Comparison of ENCODE assay signal across 11 mouse cellular contexts in the genomic region with DNA sequence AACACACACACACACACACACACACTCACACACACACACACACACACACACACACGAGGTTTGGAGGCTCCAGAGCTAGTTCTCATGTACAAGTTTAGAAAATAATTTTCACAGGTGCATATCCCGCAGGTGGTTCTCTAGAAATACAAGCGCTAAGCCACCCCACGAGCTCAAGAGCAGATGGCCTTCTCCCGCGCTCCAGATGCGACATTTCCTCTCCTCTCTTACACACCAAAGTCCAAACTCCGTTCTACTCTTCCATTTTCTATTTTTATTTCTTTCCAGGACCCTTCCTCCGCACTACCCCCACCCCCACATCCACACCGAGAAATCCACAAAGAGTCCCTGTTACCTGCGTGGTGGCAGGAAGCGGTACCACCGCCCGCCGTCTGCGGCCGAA. TPM values are rescaled to one million over a fixed set of nuclear protein-coding genes. Genes with fewer than 3 reads are reported as not detected.
DNase-seq lines count a peak whose midpoint lies in the region; ATAC-seq and TF ChIP-seq lines count a peak whose summit lies in the region.
"Had no signal": no experiment of that assay in that cellular context is flagged by ENCODE, and none has a peak within 500 bp of the region (broad histone marks: within the 10 kb centered on the region; RNA-seq: fewer than 3 reads in every experiment).

No protein-coding gene starts in this region.

- H3K27ac ChIP-seq in heart, embryonic 11.5 days (ENCODE audit: low read depth, low read length) = no peak overlapping the region
- H3K27ac ChIP-seq in lung, embryonic 16.5 days (ENCODE audit: low read length) = no peak overlapping the region
- no peak overlapping the region for H3K27ac ChIP-seq in lung, postnatal 0 days (ENCODE audit: low read length)
- no peak overlapping the region for H3K27ac ChIP-seq in intestine, embryonic 14.5 days (ENCODE audit: low read depth)
- H3K27ac ChIP-seq in olfactory bulb, adult 2 months (ENCODE audit: insufficient read depth, low read depth, low read length) = no peak overlapping the region

- H3K27me3 ChIP-seq in heart, embryonic 11.5 days (ENCODE audit: control insufficient read depth, insufficient read depth, low read length) = peaks cover 20% of the 10 kb centered on the region
- peaks cover 14% of the 10 kb centered on the region for H3K27me3 ChIP-seq in lung, embryonic 16.5 days (ENCODE audit: control insufficient read depth, insufficient read depth, low read depth, low read length)
- H3K27me3 ChIP-seq in lung, postnatal 0 days (replicated peaks; ENCODE audit: insufficient read depth, low read length) = peaks cover 12% of the 10 kb centered on the region
- H3K27me3 ChIP-seq in intestine, embryonic 14.5 days (replicated peaks; ENCODE audit: control insufficient read depth, insufficient read depth, low read length) = peaks cover 27% of the 10 kb centered on the region

- no peak for TF ChIP-seq CTCF in lung, postnatal 0 days (IDR thresholded peaks at IDR 0.05)
- no peak for TF ChIP-seq CTCF in olfactory bulb, adult 2 months (IDR thresholded peaks at IDR 0.05; ENCODE audit: insufficient read depth, low read depth, low read length)

- TF ChIP-seq POLR2A in olfactory bulb, adult 2 months (IDR thresholded peaks at IDR 0.05; ENCODE audit: insufficient read depth, low read depth, low read length) = no peak

- H3K4me3 ChIP-seq in heart, embryonic 11.5 days (ENCODE audit: low read depth, low read length) = no peak overlapping the region; the same call in 1 of the 2 replicates
- peak overlapping the region; percentile 28; the same call in 1 of the 2 replicates for H3K4me3 ChIP-seq in lung, embryonic 16.5 days (ENCODE audit: low read length)
- no peak overlapping the region for H3K4me3 ChIP-seq in lung, postnatal 0 days (ENCODE audit: low read depth, low read length)
- peak overlapping the region; percentile 21; the same call in 1 of the 2 replicates for H3K4me3 ChIP-seq in intestine, embryonic 14.5 days (ENCODE audit: low read depth, low read length)
- peak overlapping the region; percentile 37; the same call in 1 of the 2 replicates for H3K4me3 ChIP-seq in olfactory bulb, adult 2 months (ENCODE audit: insufficient read depth, low read depth, low read length)

- DNase-seq in heart, adult 9 months (ENCODE audit: low spot score in 2 of 2) = no peak
- DNase-seq in lung, postnatal 0 days (ENCODE audit: low spot score) = no peak
- peak; percentile 52 for DNase-seq in intestine, embryonic 14.5 days (ENCODE audit: low spot score)
- no peak for DNase-seq in spleen, postnatal 36 days (ENCODE audit: low spot score in 2 of 2)

- H3K9ac ChIP-seq in heart, embryonic 11.5 days (ENCODE audit: low read depth, low read length) = no peak overlapping the region
- no peak overlapping the region for H3K9ac ChIP-seq in lung, embryonic 16.5 days (ENCODE audit: low read length)
- no peak overlapping the region for H3K9ac ChIP-seq in lung, postnatal 0 days (replicated peaks; ENCODE audit: low read depth)
- no peak overlapping the region for H3K9ac ChIP-seq in intestine, embryonic 14.5 days (ENCODE audit: low read length)

- no peaks in the 10 kb centered on the region for H3K9me3 ChIP-seq in heart, embryonic 11.5 days (replicated peaks; ENCODE audit: control insufficient read depth, low read length)
- no peaks in the 10 kb centered on the region for H3K9me3 ChIP-seq in lung, embryonic 16.5 days (ENCODE audit: control insufficient read depth, low read length)
- no peaks in the 10 kb centered on the region for H3K9me3 ChIP-seq in lung, postnatal 0 days (ENCODE audit: low read length)
- no peaks in the 10 kb centered on the region for H3K9me3 ChIP-seq in intestine, embryonic 14.5 days (ENCODE audit: control insufficient read depth, low read length)

- TF ChIP-seq EP300 in lung, postnatal 0 days (IDR thresholded peaks at IDR 0.05) = no peak

- WGBS in heart, embryonic 11.5 days (ENCODE audit: insufficient replicate concordance) = 47% methylated on average over 17 of the region's 17 CpGs
- WGBS in lung, embryonic 16.5 days = 46% methylated on average over 17 of the region's 17 CpGs
- WGBS in lung, postnatal 0 days = 41% methylated on average over 17 of the region's 17 CpGs
- 42% methylated on average over 17 of the region's 17 CpGs for WGBS in intestine, embryonic 14.5 days
- 50% methylated on average over 17 of the region's 17 CpGs for WGBS in olfactory bulb, adult 2 months

- H3K36me3 ChIP-seq in heart, embryonic 11.5 days (ENCODE audit: control insufficient read depth, insufficient read depth, low read length) = no peaks in the 10 kb centered on the region
- H3K36me3 ChIP-seq in lung, embryonic 16.5 days (ENCODE audit: control insufficient read depth, insufficient read depth, low read length) = no peaks in the 10 kb centered on the region
- no peaks in the 10 kb centered on the region for H3K36me3 ChIP-seq in lung, postnatal 0 days (ENCODE audit: insufficient read depth, low read length)
- H3K36me3 ChIP-seq in intestine, embryonic 14.5 days (ENCODE audit: control insufficient read depth, insufficient read depth, low read length) = no peaks in the 10 kb centered on the region

- no peak for ATAC-seq in heart, embryonic 11.5 days (replicated peaks; ENCODE audit: insufficient number of reproducible peaks, low FRiP score, low TSS enrichment)
- ATAC-seq in lung, embryonic 16.5 days (ENCODE audit: low read depth) = no peak
- no peak for ATAC-seq in lung, postnatal 0 days
- ATAC-seq in intestine, embryonic 14.5 days (replicated peaks; ENCODE audit: low FRiP score, low TSS enrichment, low read depth) = 0 out of 2 replicates have a peak, but pooled peaks have one; percentile 25
- no peak for ATAC-seq in granulocyte monocyte progenitor cell, adult 5-6 weeks (replicated peaks; ENCODE audit: poor library complexity, severe bottlenecking)
- ATAC-seq: activated CD4-positive, CD25-positive, alpha-beta regulatory T cell, adult 4 months had no signal

- H3K4me2 ChIP-seq in heart, embryonic 11.5 days = peak overlapping the region; percentile 67
- H3K4me2 ChIP-seq in lung, embryonic 16.5 days (ENCODE audit: low read depth, low read length) = peak overlapping the region; percentile 53; the same call in 1 of the 2 replicates
- no peak overlapping the region for H3K4me2 ChIP-seq in lung, postnatal 0 days (replicated peaks; ENCODE audit: low read depth, low read length)
- H3K4me2 ChIP-seq in intestine, embryonic 14.5 days (ENCODE audit: low read length) = peak overlapping the region; percentile 58

- peaks cover 8% of the 10 kb centered on the region for H3K4me1 ChIP-seq in heart, embryonic 11.5 days (ENCODE audit: control insufficient read depth, insufficient read depth, low read length)
- peaks cover 8% of the 10 kb centered on the region for H3K4me1 ChIP-seq in lung, embryonic 16.5 days (replicated peaks; ENCODE audit: control insufficient read depth, insufficient read depth, low read length)
- H3K4me1 ChIP-seq in lung, postnatal 0 days (ENCODE audit: insufficient read depth, low read depth, low read length) = no peaks in the 10 kb centered on the region
- H3K4me1 ChIP-seq in intestine, embryonic 14.5 days (replicated peaks; ENCODE audit: control insufficient read depth, insufficient read depth, low read length) = peaks cover 7% of the 10 kb centered on the region
- H3K4me1 ChIP-seq in olfactory bulb, adult 2 months (ENCODE audit: control insufficient read depth, insufficient read depth, low read length) = peaks cover 14% of the 10 kb centered on the region

RNA-seq across cellular contexts. Expression of a gene that starts 1.2 kb away (rescaled TPM):
- 0.11 and 0.26 TPM in 2 replicates for polyA plus RNA-seq in heart, embryonic 11.5 days (2014; fragmentation: Nextera tagmentation; extraction: Ambion mirVana)
- polyA plus RNA-seq in lung, embryonic 16.5 days (2015; fragmentation: Nextera tagmentation; extraction: Ambion mirVana) = not detected in 2 replicates
- not detected in 2 replicates for polyA plus RNA-seq in lung, postnatal 0 days (2015; fragmentation: Nextera tagmentation; extraction: Ambion mirVana)
- 0.09 TPM in 1 of 2 replicates, not detected in the other for polyA plus RNA-seq in intestine, embryonic 14.5 days (2014; fragmentation: Nextera tagmentation; extraction: Ambion mirVana)
- not detected in 2 replicates for polyA plus RNA-seq in olfactory bulb, adult 2 months (2012; ENCODE audit: insufficient read depth, insufficient read length, low replicate concordance, missing spikeins)
- not detected in 2 replicates for total RNA-seq in granulocyte monocyte progenitor cell, adult 5-6 weeks (2014; fragmentation: Nextera tagmentation)
- total RNA-seq in granulocyte monocyte progenitor cell, adult 5-6 weeks (2017) = not detected in 2 replicates
- total RNA-seq: megakaryocyte progenitor cell, adult 5-6 weeks had no signal
- polyA plus RNA-seq: activated CD4-positive, CD25-positive, alpha-beta regulatory T cell, adult 4 months; C2C12 had no signal

RNA-seq across cellular contexts. Expression of a gene that starts 40.7 kb away (rescaled TPM):
- polyA plus RNA-seq in heart, embryonic 11.5 days (2014; fragmentation: Nextera tagmentation; extraction: Ambion mirVana) = 41.3 and 48.4 TPM in 2 replicates
- 44.9 and 52.5 TPM in 2 replicates for polyA plus RNA-seq in lung, embryonic 16.5 days (2015; fragmentation: Nextera tagmentation; extraction: Ambion mirVana)
- 30.4 and 31.7 TPM in 2 replicates for polyA plus RNA-seq in lung, postnatal 0 days (2015; fragmentation: Nextera tagmentation; extraction: Ambion mirVana)
- polyA plus RNA-seq in intestine, embryonic 14.5 days (2014; fragmentation: Nextera tagmentation; extraction: Ambion mirVana) = 78.1 and 84.1 TPM in 2 replicates
- polyA plus RNA-seq in olfactory bulb, adult 2 months (2012; ENCODE audit: insufficient read depth, insufficient read length, low replicate concordance, missing spikeins) = not detected in 2 replicates
- 106 and 139 TPM in 2 replicates for total RNA-seq in granulocyte monocyte progenitor cell, adult 5-6 weeks (2014; fragmentation: Nextera tagmentation)
- total RNA-seq in granulocyte monocyte progenitor cell, adult 5-6 weeks (2017) = 88.3 and 95.2 TPM in 2 replicates

Comparison
In these comparisons a context has a peak if more than half of its experiments do, and no peak if none do; other contexts are left out.
1. H3K4me3 ChIP-seq: peak in lung, embryonic 16.5 days (single experiment), intestine, embryonic 14.5 days (single experiment) and olfactory bulb, adult 2 months (single experiment); none in heart, embryonic 11.5 days (single experiment) and lung, postnatal 0 days (single experiment).
2. RNA of a gene that starts 40.7 kb away (polyA plus RNA-seq): 78.1 to 84.1 TPM in intestine, embryonic 14.5 days, 44.9 to 52.5 TPM in lung, embryonic 16.5 days, 41.3 to 48.4 TPM in heart, embryonic 11.5 days and 30.4 to 31.7 TPM in lung, postnatal 0 days; not detected in olfactory bulb, adult 2 months; every median in the first group is over 10 times any median in the second.